Mouse (Mus musculus): ENCODE measurements around the gene Lrrc49.

Gene Lrrc49

DNA sequence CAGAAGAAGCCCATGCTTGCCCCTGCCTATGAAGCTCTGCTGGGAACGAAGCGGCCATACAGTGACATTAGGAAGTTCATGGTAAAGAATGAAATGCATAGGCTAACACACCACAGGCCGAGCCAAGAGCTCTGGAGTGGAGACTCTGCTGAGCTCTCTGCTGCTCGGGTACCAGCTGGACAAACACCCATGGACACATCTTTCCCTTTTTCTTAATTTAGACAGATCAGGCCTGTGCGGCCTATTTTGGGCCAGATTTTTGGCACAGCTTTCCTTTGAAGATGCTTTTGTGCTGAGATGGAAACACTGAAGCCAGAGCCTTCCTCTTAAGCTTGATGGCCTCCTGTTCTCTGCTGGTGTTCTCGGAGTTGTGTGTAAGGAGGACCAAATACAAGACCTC is 95.0 kb downstream of the Lrrc49 start:
- DNase-seq = peak; percentile 31

DNA sequence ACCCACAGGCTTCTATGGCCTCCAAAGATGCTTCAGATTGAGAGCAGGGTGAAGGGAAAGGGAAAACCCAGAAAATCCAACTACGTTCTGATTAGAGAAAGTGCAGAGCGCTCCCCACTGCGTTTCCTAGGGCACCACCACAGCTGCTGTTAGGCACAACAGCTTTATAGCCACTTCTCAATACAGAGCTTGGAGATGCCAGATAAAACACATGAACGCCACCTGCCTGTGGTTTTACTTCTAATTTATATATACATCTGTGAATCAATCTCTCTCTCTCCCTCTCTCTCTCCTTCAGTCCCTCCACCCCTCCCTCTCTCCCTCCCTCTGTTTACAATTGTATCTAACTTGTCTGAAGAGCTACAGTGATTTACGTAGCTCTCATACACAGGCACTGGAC is 95.6 kb downstream of the Lrrc49 start:
- no peak for DNase-seq

DNA sequence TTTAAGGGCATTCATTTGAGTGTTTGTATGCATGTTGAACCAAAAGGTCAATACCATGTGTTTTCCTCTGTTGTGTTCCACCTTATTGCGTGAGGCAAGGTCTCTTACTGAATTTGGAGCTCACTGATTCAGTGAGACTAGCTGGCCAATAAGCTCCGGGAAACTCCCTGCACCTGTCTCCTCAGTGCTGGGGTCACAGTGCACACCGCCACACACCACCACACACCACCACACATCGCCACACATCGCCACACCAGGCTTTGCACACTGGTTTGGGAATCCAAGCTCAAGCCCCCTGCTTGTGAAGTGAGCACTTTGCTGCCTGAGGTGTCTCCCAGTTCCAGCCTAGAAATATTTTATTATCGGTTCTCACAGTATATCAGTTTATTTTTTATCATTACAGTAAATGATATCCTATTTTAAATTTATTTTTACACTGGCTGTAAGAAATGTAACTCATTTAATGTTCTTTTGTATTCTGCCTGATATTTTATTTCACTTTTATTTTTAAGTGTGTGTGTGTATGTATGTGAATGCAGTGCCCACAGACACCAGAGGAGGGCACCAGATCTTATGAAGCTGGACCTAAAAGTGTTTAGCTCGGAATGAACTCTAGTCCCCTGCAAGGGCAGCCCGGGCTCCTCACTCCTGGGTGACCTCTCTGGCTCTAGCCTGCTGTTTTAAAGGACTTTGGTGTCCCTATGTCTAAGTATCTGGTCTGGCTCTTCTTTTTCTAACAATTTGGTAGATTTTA is 96.9 kb downstream of the Lrrc49 start:
- no peak for DNase-seq

DNA sequence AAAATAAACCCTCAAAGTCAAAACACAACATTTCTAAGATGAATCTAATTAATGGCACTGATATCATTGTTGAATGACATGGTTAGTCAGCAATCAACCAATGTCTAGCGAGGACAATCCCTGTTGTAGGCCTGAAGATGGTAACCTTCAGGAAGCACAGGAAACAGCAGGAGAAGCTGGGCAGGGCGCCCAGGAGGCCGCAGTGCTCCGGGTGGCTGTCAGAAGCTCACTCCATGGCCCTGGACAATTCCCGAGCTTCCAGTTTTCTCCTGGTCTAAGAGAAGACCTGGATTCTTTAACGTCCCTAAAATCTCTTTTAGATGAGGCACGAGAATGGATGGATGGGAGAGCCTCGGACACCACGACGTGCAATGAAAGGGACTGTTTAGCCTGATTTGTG is 99.0 kb downstream of the Lrrc49 start:
- no peak for DNase-seq

DNA sequence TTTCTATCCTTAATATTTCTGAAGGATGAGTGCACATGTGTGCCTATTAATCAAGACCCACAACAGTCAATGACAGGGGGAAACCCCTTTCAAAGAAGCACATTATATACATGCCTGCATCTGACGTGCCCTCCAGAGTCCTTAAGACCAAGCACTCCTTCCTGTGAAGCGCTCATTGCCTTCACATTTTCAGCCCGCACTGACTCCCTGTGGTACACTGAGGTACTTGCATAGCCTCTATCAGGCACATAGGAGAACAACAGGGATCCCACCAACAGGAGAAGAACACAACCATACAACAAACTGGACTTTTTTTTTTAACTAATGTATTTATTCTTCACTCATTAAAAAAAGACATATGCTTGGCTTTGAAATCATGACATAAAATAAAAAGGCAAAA is 101.0 kb downstream of the Lrrc49 start:
- no peak for DNase-seq

DNA sequence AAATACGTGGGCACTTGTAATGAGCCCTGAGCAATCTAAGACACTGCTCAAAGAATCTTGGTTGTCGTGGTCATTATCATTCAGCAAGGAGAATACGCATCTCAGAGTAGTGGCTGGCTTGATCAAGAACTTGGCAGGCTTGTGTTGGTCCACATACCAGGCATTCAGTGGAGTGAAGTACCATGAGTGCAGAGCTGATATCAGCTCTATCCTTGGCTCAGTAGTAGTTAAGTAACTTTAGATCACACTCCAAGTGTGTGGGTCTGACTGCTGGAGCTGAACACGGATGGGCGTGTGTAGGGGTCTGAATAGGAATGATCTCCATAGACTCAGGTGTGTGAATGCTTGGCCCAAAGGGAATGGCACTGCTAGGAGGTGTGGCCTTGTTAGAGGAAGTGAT is 102.8 kb downstream of the Lrrc49 start:
- no peak for DNase-seq

DNA sequence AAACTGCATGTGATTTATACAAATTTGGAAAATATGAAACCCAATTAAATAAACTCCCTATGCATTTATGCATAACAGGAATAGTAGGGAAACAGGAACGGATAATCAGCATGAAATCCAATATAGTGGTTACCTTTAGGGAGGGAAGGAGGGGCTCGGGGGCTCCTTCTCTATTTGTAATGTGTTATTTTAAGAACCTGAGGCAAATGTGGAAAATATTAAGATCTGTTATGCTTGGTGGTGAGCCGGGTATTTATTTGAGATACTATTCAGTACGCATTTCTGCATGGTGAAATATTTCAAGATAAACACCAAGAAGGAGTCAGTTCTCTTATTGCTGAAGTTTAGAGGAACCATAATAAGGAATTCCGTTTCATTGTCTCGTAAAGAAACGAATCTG is 105.4 kb downstream of the Lrrc49 start:
- no peak for DNase-seq

DNA sequence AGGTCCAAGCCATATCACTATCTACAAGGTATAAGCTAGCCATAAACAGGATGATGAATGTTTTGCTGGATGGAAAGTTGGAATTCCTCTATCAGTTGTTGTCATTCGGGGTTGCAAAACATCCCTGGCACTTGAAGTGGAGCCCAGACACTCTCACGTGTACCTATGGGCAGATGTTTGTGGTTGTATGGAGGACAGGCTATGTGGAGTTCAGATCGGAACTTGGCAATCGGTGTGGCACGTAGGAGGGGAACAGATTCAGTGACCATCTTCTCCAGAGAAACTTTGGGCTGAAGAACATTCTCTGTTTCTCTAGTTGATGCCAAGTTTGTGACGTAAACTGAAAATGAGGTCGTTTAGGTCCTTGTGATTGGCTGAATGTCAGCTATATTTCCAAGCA is 114.9 kb downstream of the Lrrc49 start:
- no peak for DNase-seq

DNA sequence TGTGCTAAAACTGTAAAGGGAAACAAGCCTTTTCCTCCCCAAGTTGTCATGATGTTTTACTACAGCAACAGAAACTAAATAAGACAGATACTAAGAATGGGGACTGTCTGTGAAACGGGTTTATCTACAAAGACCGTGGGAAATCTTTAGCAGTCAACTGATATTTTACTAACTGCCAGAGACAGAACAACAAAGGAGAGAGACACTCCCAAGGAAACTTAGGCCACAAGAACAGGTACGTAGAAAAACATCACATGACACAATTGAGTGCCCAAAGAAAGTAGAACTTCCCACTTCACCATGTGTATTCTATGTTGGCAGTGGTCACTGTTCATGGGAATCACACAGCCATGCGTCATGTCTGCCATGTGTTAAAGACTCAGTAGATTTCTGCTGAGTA is 116.2 kb downstream of the Lrrc49 start:
- DNase-seq = no peak

DNA sequence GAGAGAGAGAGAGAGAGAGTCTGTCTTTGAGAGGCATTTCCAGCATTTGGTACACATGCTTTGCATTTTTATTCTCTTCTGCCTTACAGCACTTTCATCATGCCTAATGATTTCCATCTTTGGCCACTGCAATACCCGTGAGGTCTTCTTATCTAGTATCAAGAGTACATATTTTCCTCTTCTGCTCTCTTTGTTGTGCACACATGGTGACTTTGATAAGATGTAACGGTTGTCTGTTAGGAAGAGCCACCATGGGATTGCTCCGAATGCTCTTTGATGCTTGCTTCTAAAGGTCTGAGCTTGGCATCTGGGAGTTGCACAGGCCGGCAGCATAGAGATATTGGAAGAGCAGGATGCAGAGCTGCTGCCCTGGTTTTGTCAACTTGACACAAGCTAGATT is 116.9 kb downstream of the Lrrc49 start:
- no peak for DNase-seq

DNA sequence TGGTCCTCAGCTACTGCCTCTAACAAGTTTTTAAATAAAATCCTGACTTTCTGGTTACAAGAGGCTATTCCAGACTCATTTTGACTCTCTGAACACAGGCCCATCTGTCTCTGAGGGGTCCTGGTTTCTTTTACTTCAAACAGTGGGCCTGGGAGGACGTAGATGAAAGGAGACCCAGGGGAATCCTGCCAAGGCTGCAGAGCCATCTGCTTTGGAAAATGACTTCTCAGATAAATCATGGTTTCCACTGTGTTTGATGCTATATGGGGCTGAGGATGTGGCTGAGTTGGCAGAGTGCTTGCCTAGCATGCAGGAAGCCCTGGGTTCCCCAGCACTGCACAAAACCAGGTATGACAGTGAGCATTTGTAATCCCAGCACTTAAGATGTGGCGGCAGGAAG is 118.6 kb downstream of the Lrrc49 start:
- DNase-seq = no peak

DNA sequence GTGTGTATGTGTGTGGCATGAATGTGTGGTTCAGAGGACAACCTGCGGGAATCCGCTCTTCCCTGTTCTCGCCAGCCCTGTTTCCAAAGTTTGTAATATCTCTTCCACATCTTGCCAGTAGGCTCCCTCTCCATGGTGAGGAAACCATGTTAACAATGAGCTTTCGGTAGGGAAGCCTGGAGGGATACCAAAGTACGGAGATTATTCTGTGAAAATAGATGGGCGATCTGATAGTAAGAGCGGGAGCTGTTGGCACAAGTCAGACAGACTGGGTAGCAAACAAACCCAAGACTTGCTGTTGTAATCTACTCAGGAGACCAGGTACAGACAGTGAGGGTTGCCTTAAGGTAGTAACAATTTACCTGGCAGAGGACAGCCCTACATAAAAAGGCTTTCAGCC is 124.1 kb downstream of the Lrrc49 start:
- no peak for DNase-seq

DNA sequence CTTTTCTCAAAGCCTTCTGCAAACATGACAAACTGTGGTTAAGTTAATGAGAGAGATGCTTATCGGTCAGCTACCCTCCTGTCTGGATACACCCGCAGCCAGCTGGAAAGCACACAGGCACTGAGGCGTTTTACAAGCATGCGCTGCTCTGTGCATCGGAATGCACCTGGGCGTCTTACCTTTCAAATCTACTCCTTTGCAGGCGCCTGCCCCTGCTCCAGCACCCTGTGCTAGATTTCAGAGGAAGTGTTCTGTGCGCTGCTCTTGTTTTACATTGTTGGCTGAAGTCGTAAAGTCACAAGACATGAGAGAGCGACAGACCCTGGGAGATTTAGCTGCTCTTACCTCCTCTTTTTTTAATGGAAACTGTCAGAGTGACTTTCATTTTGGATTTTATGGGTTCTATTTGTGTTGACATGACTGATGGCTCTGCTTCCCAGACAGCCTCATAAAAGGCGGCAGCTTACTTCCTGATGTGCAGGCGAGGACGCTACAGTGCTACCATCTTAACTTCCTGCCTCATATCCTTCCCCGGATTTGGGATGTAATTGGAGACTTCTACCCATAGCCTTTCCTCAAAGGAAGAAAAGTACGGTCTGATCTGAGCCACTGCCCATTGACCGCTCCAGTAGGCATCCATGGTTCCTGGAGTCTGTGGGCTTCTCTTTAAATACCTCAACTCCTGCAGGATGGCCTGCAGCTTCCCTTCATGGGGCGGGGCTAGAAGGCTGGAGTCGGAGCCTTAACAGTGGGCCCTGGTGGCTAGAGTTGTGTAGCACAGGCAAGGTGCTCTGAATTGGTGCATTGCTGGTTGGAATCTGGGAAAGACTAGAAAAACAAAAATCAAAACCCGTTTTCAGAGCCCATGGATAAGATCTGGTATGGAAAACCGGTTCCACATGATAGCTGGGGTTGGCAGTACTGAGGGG is 125.3 kb downstream of the Lrrc49 start:
- peak; percentile 33 for DNase-seq

DNA sequence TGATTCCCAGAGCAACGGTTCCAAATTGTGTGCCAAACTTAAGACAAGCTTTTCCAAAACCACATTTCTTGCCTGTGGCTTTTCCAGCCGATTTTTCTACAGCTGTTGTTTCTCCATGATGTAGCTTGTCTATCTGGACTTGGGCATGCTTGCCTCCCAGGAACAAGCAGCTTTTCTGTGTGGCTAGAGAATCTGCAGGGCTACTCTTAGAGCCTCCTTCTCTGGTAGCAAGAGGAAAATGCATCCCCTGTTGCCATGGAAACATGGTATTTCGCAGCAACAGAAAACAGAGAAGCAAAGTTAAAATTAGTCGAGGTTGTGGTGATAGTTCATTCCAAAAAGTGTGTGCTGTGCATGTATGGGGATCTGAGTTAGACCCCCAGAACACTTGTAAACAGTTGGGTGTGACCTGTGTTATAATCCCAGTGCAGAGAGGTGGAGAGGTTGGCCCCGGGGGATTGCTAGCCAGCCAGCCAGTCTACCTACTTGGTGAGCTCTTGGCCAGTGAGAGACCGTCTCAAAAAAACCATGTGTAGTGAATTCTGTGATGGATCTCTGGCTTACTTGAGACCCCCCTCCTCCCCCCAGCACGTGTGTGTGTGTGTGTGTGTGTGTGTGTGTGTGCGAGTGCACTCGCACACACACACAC is 126.2 kb downstream of the Lrrc49 start:
- peak; percentile 14 for DNase-seq

DNA sequence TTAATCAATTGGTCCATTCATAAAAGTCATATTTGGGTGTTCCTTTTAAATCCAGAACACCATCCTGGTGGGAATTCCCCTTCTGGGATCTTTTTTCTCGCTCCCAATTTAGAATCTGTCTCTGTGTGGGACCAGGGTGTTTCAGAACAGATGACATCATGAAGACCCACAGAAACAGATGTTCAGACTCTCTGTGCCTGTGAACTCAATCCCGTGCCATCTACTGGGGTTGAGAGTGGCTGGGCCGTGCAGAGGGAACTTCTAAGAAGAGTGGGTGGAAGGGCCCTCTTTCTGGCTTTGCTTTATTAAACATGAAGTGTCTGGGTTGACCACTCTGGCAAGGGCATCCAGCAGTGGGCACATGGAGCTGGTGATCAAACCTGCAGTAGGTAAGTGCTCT is 129.5 kb downstream of the Lrrc49 start:
- no peak for DNase-seq

DNA sequence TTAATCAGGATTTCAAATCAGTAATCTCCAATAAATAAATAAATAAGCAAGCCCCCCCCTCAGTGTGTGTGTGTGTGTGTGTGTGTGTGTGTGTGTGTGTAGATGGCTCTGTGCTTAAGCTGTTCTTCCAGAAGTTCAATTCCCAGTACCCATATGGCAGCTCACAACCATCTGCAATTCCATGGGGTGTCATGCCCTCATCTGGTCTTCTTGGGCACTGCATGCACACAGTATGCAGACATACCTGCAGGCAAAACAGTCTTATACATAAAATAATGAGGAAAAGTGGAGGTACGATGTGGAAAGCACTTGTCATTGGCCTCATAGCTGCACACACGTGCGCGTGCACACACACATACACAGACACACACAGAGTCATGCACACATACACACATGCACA is 136.7 kb downstream of the Lrrc49 start:
- no peak for DNase-seq

DNA sequence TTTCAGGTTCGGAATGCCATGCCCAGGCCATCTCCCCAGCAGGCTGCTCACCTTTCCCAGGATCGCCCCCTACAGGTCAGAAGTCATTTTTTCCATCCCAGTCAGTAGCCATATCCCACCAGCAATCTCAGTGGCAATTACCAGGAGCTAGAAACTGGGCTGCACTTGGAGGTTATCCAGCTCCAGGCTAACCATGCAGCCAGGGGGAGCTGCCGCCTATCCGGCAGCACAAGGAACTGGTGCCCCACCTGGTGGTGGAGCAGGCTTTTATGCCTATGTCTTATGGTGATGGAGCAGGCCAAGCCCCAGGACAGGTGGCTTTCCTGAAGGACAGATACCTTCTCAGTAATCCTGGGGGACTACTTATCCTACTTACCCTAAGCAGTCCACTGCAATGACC is 139.8 kb downstream of the Lrrc49 start:
- DNase-seq = peak; percentile 74

DNA sequence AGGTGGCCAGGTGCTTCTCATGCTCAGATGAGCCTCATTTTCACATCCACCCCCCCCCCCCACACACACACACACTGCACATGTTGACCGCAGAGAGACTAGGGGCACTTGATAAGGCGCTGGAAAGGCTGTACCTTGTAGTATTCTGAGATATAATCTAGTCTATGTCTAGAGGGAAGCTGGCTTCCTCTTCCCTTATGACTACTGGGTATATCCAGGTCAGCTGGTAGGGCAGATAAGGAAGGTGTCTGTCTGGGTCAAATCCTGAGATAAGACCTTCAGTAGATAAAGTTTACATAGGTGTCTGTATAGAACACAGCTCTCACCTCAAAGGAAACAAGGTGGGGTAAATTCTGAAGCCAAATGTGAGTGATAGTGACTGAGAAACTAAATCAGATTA is 141.8 kb downstream of the Lrrc49 start:
- no peak for DNase-seq

DNA sequence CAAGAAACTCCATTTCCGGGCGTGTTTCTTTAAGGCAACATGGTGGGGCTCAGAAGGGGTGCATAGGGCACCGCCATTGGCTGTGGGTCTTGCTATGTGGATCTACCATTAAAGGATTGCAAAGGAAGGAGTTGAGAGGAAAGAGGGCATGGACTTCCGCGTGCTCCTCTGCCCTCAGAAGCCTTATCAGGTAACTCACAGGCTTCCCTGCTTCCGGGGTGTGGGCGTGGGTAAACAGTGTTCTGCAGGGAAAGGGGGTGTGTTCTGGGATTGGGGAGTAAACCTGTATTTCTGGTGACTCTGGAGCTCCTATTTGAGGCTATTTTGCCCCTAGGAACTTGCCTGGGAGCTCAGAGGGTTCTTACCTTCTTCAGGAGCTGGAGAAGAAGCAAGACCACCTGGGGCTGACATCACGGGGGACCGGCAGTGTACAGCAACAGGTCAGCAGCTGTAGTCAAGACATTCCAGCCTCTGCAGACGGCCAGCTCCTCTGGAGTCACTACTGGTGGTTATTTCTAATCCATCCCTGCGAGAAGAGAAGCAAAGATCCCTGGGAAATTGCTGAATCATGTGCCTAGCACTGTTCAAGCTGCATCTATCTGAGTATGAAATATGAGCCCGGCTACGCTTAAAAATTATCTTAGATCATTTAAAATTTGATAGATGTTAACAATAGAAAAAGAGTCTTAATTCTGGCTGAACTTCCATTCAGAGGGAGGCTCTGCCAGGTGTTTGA is 142.4 kb downstream of the Lrrc49 start:
- DNase-seq = peak; percentile 38

DNA sequence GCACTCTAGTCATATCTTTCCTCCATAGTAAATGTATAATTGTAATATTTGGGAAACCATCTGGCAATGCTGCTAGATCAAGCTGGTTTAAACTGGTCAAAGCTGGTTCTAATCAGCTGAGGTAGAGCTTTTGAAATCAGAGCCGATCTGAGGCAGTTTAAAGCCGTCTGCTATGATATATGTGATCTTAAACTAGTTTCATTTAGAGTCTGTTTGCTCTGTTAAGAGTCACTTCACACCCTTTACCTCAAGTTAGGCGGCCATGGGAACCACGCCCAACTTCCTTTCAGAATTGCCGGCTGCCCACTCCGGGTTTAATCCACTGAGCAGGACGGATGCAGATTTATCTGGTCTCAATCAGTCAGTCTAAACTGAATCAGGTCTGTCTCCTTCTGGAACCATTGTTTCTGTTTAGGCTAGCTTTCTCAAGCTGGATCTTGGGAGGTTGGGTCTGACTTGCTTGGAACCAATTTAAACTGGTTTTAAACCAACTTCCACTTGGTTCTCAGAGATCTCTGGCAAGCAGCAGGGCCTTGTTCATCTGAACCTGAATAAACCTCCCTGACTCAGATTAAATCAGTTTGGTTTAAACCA is 144.4 kb downstream of the Lrrc49 start:
- no peak for DNase-seq

DNA sequence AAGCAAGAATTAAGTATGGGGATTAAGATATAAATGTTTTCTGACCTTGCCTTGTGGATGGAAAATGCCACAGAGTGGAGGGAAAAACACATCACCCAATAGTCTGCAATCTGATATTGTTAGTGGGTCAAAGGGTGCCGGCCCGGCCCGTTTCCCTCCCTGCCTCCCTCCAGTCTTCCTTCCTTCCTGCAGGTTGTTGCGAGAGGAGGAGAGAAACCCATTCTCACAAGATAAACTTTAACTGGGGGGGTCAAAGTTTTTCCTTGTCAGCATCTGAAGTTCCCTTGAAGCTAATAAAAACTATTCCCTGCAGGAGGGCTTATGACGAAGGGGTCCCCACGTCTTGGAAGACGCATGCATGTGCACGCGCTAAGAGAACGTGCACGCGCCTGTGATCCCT is 157.6 kb downstream of the Lrrc49 start:
- DNase-seq = no peak

DNA sequence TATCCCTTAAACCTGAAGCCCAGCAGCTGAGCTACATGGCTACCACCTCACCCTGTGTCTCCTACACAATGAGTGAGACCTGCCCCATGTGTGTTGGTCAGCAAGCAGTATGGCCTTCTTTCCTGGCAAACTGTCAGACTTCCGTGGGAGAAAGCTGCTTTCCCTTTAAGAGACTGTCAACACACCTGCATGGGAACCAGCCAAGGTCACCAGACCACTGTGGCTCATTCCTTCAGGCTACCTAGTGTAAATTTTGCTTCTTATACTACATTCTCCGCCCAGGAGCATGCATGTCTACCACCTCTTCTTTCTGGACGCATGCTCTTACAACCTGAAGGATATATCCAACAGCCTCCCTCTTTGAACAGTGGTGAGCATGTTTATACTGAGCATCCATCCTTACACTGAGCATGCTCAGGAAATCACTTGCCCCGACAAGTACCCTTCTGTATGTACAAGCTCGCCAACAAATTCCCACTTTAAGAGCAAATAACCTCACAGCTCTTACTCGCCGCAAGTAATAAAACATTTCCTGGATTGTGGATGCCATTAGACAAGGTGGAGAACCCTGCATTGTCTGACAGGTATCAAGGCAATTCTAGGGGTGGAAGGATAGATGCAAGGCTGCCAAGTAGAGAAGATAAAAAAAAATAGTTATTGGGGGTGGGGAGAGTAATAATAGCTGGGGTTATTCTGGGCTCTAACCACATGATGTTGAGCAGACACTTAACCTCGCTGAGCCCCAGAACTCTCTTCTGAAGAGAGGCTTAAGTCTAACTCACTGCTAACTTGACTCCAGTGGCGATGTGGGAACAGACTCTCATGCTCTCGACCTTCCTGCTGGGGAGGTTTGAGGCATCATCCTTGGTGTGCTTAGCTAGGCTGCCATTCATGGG is 158.4 kb downstream of the Lrrc49 start:
- no peak for DNase-seq

Data from lung, postnatal 10 days (tissue).